Mouse (Mus musculus): Measurements from ENCODE around the gene Ddx55. TPM values are rescaled to one million over a fixed set of nuclear protein-coding genes. Genes with fewer than 3 reads are reported as not detected.
A peak's percentile ranks its signal among the peaks of the same experiment; 100 is the strongest.

The Ddx55 gene
- polyA plus RNA-seq (2015; fragmentation: Nextera tagmentation; extraction: Ambion mirVana) = 13.9 and 17.2 TPM in 2 replicates

GRCm38 (mm10) chr5:124552558-124553307 lies at the start of gene Ddx55:
Gene Ddx55, plus strand, starts transcription at chr5:124552864.
- H3K9ac ChIP-seq (replicated peaks; ENCODE audit: low read length) = peak within 1 kb of the TSS; percentile 82
- H3K9me3 ChIP-seq (ENCODE audit: low read length) = no peaks in the 10 kb centered on the region
- peaks cover 33% of the 10 kb centered on the region for H3K36me3 ChIP-seq (ENCODE audit: insufficient read depth, low read length)
- H3K27ac ChIP-seq (ENCODE audit: low read length) = peak within 1 kb of the TSS; percentile 83
- WGBS = under 1% methylated on average over 66 of the region's 66 CpGs
- H3K27me3 ChIP-seq (ENCODE audit: insufficient read depth, low read length) = no peaks in the 10 kb centered on the region
- peak within 1 kb of the TSS; percentile 97 for H3K4me3 ChIP-seq (ENCODE audit: low read length)
- H3K4me2 ChIP-seq (replicated peaks; ENCODE audit: low read depth, low read length) = peak within 1 kb of the TSS; percentile 60
- peaks cover 3% of the 10 kb centered on the region; the same call in 1 of the 2 replicates for H3K4me1 ChIP-seq (ENCODE audit: insufficient read depth, low read length)
- peak; percentile 87 for ATAC-seq (ENCODE audit: low FRiP score, low TSS enrichment)

- Histone ChIP-seq H3K36me3 (ENCODE audit: insufficient read depth, low read length) (peaks cover 40% of the 10 kb centered on the region), H3K27ac (ENCODE audit: low read length) (no peak overlapping the region), H3K4me2 (replicated peaks; ENCODE audit: low read depth, low read length) (no peak overlapping the region), H3K9ac (replicated peaks; ENCODE audit: low read length) (no peak overlapping the region), H3K27me3 (ENCODE audit: insufficient read depth, low read length) (no peaks in the 10 kb centered on the region), H3K9me3 (ENCODE audit: low read length) (no peaks in the 10 kb centered on the region), H3K4me1 (ENCODE audit: insufficient read depth, low read length) (peaks cover 12% of the 10 kb centered on the region), H3K4me3 (ENCODE audit: low read length) (no peak overlapping the region)
- ATAC-seq (ENCODE audit: low FRiP score, low TSS enrichment) = no peak
- WGBS = 47% methylated on average over 14 of the region's 14 CpGs
Measured at GRCm38 (mm10) chr5:124503742-124504141, 48.9 kb upstream of the Ddx55 start.

- no peak overlapping the region for H3K4me3 ChIP-seq (ENCODE audit: low read length)
- H3K9me3 ChIP-seq (ENCODE audit: low read length) = no peaks in the 10 kb centered on the region
- peaks cover 40% of the 10 kb centered on the region for H3K36me3 ChIP-seq (ENCODE audit: insufficient read depth, low read length)
- no peak overlapping the region for H3K9ac ChIP-seq (replicated peaks; ENCODE audit: low read length)
- ATAC-seq (ENCODE audit: low FRiP score, low TSS enrichment) = no peak
- peaks cover 11% of the 10 kb centered on the region for H3K4me1 ChIP-seq (ENCODE audit: insufficient read depth, low read length)
- no peak overlapping the region for H3K4me2 ChIP-seq (replicated peaks; ENCODE audit: low read depth, low read length)
- H3K27me3 ChIP-seq (ENCODE audit: insufficient read depth, low read length) = no peaks in the 10 kb centered on the region
- 88% methylated on average over 4 of the region's 4 CpGs for WGBS
- H3K27ac ChIP-seq (ENCODE audit: low read length) = no peak overlapping the region
Measured at GRCm38 (mm10) chr5:124505235-124505634, 47.4 kb upstream of the Ddx55 start.

GRCm38 (mm10) chr5:124506731-124507359 lies 45.8 kb upstream of the Ddx55 start:
- Histone ChIP-seq H3K4me3 (ENCODE audit: low read length) (no peak overlapping the region), H3K9ac (replicated peaks; ENCODE audit: low read length) (0 out of 2 replicates have a peak overlapping the region, but pooled peaks have one; percentile 16), H3K27ac (ENCODE audit: low read length) (no peak overlapping the region), H3K27me3 (ENCODE audit: insufficient read depth, low read length) (no peaks in the 10 kb centered on the region), H3K4me2 (replicated peaks; ENCODE audit: low read depth, low read length) (no peak overlapping the region), H3K9me3 (ENCODE audit: low read length) (no peaks in the 10 kb centered on the region), H3K4me1 (ENCODE audit: insufficient read depth, low read length) (peaks cover 14% of the 10 kb centered on the region), H3K36me3 (ENCODE audit: insufficient read depth, low read length) (peaks cover 36% of the 10 kb centered on the region)
- WGBS = 39% methylated on average over 10 of the region's 10 CpGs
- peak; percentile 50 for ATAC-seq (ENCODE audit: low FRiP score, low TSS enrichment)

GRCm38 (mm10) chr5:124509200-124509599 lies 43.5 kb upstream of the Ddx55 start:
- 86% methylated on average over 6 of the region's 6 CpGs for WGBS
- H3K4me2 ChIP-seq (replicated peaks; ENCODE audit: low read depth, low read length) = no peak overlapping the region
- H3K27me3 ChIP-seq (ENCODE audit: insufficient read depth, low read length) = no peaks in the 10 kb centered on the region
- H3K4me3 ChIP-seq (ENCODE audit: low read length) = no peak overlapping the region
- peaks cover 14% of the 10 kb centered on the region for H3K4me1 ChIP-seq (ENCODE audit: insufficient read depth, low read length)
- H3K9me3 ChIP-seq (ENCODE audit: low read length) = no peaks in the 10 kb centered on the region
- H3K27ac ChIP-seq (ENCODE audit: low read length) = no peak overlapping the region
- no peak for ATAC-seq (ENCODE audit: low FRiP score, low TSS enrichment)
- H3K9ac ChIP-seq (replicated peaks; ENCODE audit: low read length) = no peak overlapping the region
- H3K36me3 ChIP-seq (ENCODE audit: insufficient read depth, low read length) = peaks cover 35% of the 10 kb centered on the region

- no peak overlapping the region for H3K9ac ChIP-seq (replicated peaks; ENCODE audit: low read length)
- peaks cover 14% of the 10 kb centered on the region for H3K4me1 ChIP-seq (ENCODE audit: insufficient read depth, low read length)
- H3K4me3 ChIP-seq (ENCODE audit: low read length) = no peak overlapping the region
- H3K27ac ChIP-seq (ENCODE audit: low read length) = no peak overlapping the region
- no peaks in the 10 kb centered on the region for H3K27me3 ChIP-seq (ENCODE audit: insufficient read depth, low read length)
- ATAC-seq (ENCODE audit: low FRiP score, low TSS enrichment) = peak; percentile 47; the same call in 1 of the 2 replicates
- 64% methylated on average over 12 of the region's 12 CpGs for WGBS
- H3K4me2 ChIP-seq (replicated peaks; ENCODE audit: low read depth, low read length) = no peak overlapping the region
- H3K9me3 ChIP-seq (ENCODE audit: low read length) = no peaks in the 10 kb centered on the region
- H3K36me3 ChIP-seq (ENCODE audit: insufficient read depth, low read length) = peaks cover 38% of the 10 kb centered on the region
Measured at GRCm38 (mm10) chr5:124509742-124510237, 42.9 kb upstream of the Ddx55 start.

- Histone ChIP-seq H3K9ac (replicated peaks; ENCODE audit: low read length) (no peak overlapping the region), H3K27me3 (ENCODE audit: insufficient read depth, low read length) (no peaks in the 10 kb centered on the region), H3K4me1 (ENCODE audit: insufficient read depth, low read length) (peaks cover 14% of the 10 kb centered on the region), H3K4me3 (ENCODE audit: low read length) (no peak overlapping the region), H3K9me3 (ENCODE audit: low read length) (no peaks in the 10 kb centered on the region), H3K4me2 (replicated peaks; ENCODE audit: low read depth, low read length) (no peak overlapping the region), H3K36me3 (ENCODE audit: insufficient read depth, low read length) (peaks cover 36% of the 10 kb centered on the region), H3K27ac (ENCODE audit: low read length) (no peak overlapping the region)
- no peak for ATAC-seq (ENCODE audit: low FRiP score, low TSS enrichment)
- WGBS = 93% methylated on average over 10 of the region's 10 CpGs
Measured at GRCm38 (mm10) chr5:124510536-124511050, 42.1 kb upstream of the Ddx55 start.

GRCm38 (mm10) chr5:124515789-124516188 lies 36.9 kb upstream of the Ddx55 start:
- Histone ChIP-seq H3K4me1 (ENCODE audit: insufficient read depth, low read length) (no peaks in the 10 kb centered on the region), H3K27ac (ENCODE audit: low read length) (no peak overlapping the region), H3K4me3 (ENCODE audit: low read length) (no peak overlapping the region), H3K36me3 (ENCODE audit: insufficient read depth, low read length) (peaks cover 57% of the 10 kb centered on the region), H3K9ac (replicated peaks; ENCODE audit: low read length) (no peak overlapping the region), H3K9me3 (ENCODE audit: low read length) (no peaks in the 10 kb centered on the region), H3K4me2 (replicated peaks; ENCODE audit: low read depth, low read length) (no peak overlapping the region), H3K27me3 (ENCODE audit: insufficient read depth, low read length) (no peaks in the 10 kb centered on the region)
- no peak for ATAC-seq (ENCODE audit: low FRiP score, low TSS enrichment)
- WGBS = 72% methylated on average over 5 of the region's 5 CpGs

- Histone ChIP-seq H3K9ac (replicated peaks; ENCODE audit: low read length) (no peak overlapping the region), H3K27ac (ENCODE audit: low read length) (no peak overlapping the region), H3K9me3 (ENCODE audit: low read length) (peaks cover 4% of the 10 kb centered on the region; the same call in 1 of the 2 replicates), H3K4me1 (ENCODE audit: insufficient read depth, low read length) (no peaks in the 10 kb centered on the region), H3K4me2 (replicated peaks; ENCODE audit: low read depth, low read length) (no peak overlapping the region), H3K36me3 (ENCODE audit: insufficient read depth, low read length) (peaks cover 50% of the 10 kb centered on the region), H3K27me3 (ENCODE audit: insufficient read depth, low read length) (no peaks in the 10 kb centered on the region), H3K4me3 (ENCODE audit: low read length) (no peak overlapping the region)
- no peak for ATAC-seq (ENCODE audit: low FRiP score, low TSS enrichment)
- WGBS = 89% methylated on average over 10 of the region's 10 CpGs
Measured at GRCm38 (mm10) chr5:124518648-124519047, 34.0 kb upstream of the Ddx55 start.
